30 mouse cellular contexts compared by ENCODE assay signal in the genomic region with DNA sequence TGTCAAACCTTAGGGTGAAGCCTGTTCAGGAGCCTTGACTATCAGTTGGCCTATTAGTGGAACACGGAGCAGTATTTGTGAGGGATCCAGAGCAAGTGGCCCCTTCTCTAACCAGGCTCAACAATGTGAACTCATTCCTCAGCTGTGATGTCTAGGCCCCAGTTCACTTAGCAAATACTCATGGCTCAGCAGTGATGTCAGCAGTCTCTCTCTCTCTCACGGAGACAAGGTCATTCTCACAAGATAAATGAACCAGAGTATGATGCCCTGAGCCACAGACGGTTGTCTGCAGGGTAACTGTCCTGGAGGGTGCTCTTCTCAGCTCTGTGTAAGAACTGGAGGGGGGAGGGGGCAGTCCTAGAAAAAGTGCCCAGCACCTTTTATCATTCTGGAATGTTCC. TPM values are rescaled to one million over a fixed set of nuclear protein-coding genes. Genes with fewer than 3 reads are reported as not detected.
DNase-seq lines count a peak whose midpoint lies in the region; ATAC-seq lines count a peak whose summit lies in the region.
"Had no signal": no experiment of that assay in that cellular context is flagged by ENCODE, and none has a peak within 500 bp of the region (broad histone marks: within the 10 kb centered on the region; RNA-seq: fewer than 3 reads in every experiment).

No protein-coding gene starts in this region.

- no peak overlapping the region for H3K4me3 ChIP-seq in forebrain, embryonic 10.5 days
- H3K4me3 ChIP-seq in forebrain, embryonic 13.5 days, result no peak overlapping the region
- no peak overlapping the region for H3K4me3 ChIP-seq in heart, embryonic 14.5 days (ENCODE audit: control insufficient read depth in 1 of 2, insufficient read depth in 1 of 2, low read depth in 1 of 2, low read length in 2 of 2)
- H3K4me3 ChIP-seq in neural tube, embryonic 11.5 days (ENCODE audit: low read depth, low read length), result no peak overlapping the region
- H3K4me3 ChIP-seq in neural tube, embryonic 15.5 days (replicated peaks), result no peak overlapping the region
- H3K4me3 ChIP-seq: forebrain, embryonic 15.5 days; left cerebral cortex, adult 2 months; liver, embryonic 13.5 days; neural tube, embryonic 12.5 days; stomach, embryonic 15.5 days had no signal

- H3K27ac ChIP-seq in forebrain, embryonic 10.5 days, result peak overlapping the region; percentile 40; the same call in 1 of the 2 replicates
- no peak overlapping the region for H3K27ac ChIP-seq in forebrain, embryonic 13.5 days
- H3K27ac ChIP-seq in heart, embryonic 14.5 days (replicated peaks in 1 of 2; ENCODE audit: control insufficient read depth in 1 of 2, insufficient read depth in 1 of 2, low read depth in 2 of 2, low read length in 2 of 2), result peak overlapping the region; percentile 65 to 80
- H3K27ac ChIP-seq in neural tube, embryonic 11.5 days (ENCODE audit: low read depth, low read length), result 0 out of 2 replicates have a peak overlapping the region, but pooled peaks have one; percentile 44
- H3K27ac ChIP-seq in neural tube, embryonic 15.5 days (replicated peaks), result no peak overlapping the region
- H3K27ac ChIP-seq: forebrain, embryonic 15.5 days; hindbrain, embryonic 14.5 days; kidney, postnatal 0 days; left cerebral cortex, adult 2 months; liver, embryonic 13.5 days; neural tube, embryonic 12.5 days; stomach, embryonic 15.5 days had no signal

- no peak for ATAC-seq in forebrain, embryonic 13.5 days
- peak; percentile 44; the same call in 1 of the 2 replicates for ATAC-seq in heart, embryonic 14.5 days (ENCODE audit: insufficient number of reproducible peaks, insufficient read depth, low FRiP score, low read depth)
- no peak for ATAC-seq in neural tube, embryonic 11.5 days (ENCODE audit: insufficient read depth, low FRiP score, low TSS enrichment)
- ATAC-seq in neural tube, embryonic 15.5 days (ENCODE audit: low FRiP score), result no peak

- 70% methylated on average over 3 of the region's 3 CpGs for WGBS in forebrain, embryonic 10.5 days
- WGBS in forebrain, embryonic 13.5 days, result 34% methylated on average over 3 of the region's 3 CpGs
- WGBS in heart, embryonic 14.5 days, result 14% methylated on average over 3 of the region's 3 CpGs
- 68% methylated on average over 3 of the region's 3 CpGs for WGBS in neural tube, embryonic 11.5 days
- WGBS in neural tube, embryonic 15.5 days, result 41% methylated on average over 3 of the region's 3 CpGs

- H3K4me1 ChIP-seq in forebrain, embryonic 10.5 days, result peaks cover 37% of the 10 kb centered on the region
- peaks cover 30% of the 10 kb centered on the region for H3K4me1 ChIP-seq in forebrain, embryonic 13.5 days
- H3K4me1 ChIP-seq in heart, embryonic 14.5 days (ENCODE audit: control insufficient read depth in 2 of 2, insufficient read depth in 2 of 2, low read length in 2 of 2), result peaks cover 14 to 27% of the 10 kb centered on the region in 2 experiments
- peaks cover 9% of the 10 kb centered on the region for H3K4me1 ChIP-seq in neural tube, embryonic 11.5 days (ENCODE audit: control insufficient read depth, insufficient read depth, low read length)
- peaks cover 30% of the 10 kb centered on the region for H3K4me1 ChIP-seq in neural tube, embryonic 15.5 days
- H3K4me1 ChIP-seq: stomach, embryonic 15.5 days had no signal

- no peaks in the 10 kb centered on the region for H3K27me3 ChIP-seq in forebrain, embryonic 10.5 days (ENCODE audit: poor library complexity, severe bottlenecking)
- no peaks in the 10 kb centered on the region for H3K27me3 ChIP-seq in forebrain, embryonic 13.5 days
- no peaks in the 10 kb centered on the region for H3K27me3 ChIP-seq in heart, embryonic 14.5 days (ENCODE audit: control insufficient read depth, insufficient read depth, low read length)
- H3K27me3 ChIP-seq in neural tube, embryonic 11.5 days (ENCODE audit: control insufficient read depth, insufficient read depth, low read length), result no peaks in the 10 kb centered on the region
- H3K27me3 ChIP-seq in neural tube, embryonic 15.5 days (replicated peaks), result no peaks in the 10 kb centered on the region
- H3K27me3 ChIP-seq: forebrain, embryonic 15.5 days; liver, embryonic 13.5 days; neural tube, embryonic 12.5 days; stomach, embryonic 15.5 days had no signal

- H3K9me3 ChIP-seq in forebrain, embryonic 10.5 days, result no peaks in the 10 kb centered on the region
- H3K9me3 ChIP-seq in forebrain, embryonic 13.5 days (replicated peaks), result no peaks in the 10 kb centered on the region
- H3K9me3 ChIP-seq in heart, embryonic 14.5 days (ENCODE audit: control insufficient read depth, low read length), result no peaks in the 10 kb centered on the region
- no peaks in the 10 kb centered on the region for H3K9me3 ChIP-seq in neural tube, embryonic 11.5 days (ENCODE audit: control insufficient read depth, low read length)
- no peaks in the 10 kb centered on the region for H3K9me3 ChIP-seq in neural tube, embryonic 15.5 days (replicated peaks)
- H3K9me3 ChIP-seq: forebrain, embryonic 15.5 days; liver, embryonic 13.5 days; neural tube, embryonic 12.5 days; stomach, embryonic 15.5 days had no signal

- no peak overlapping the region; the same call in 1 of the 2 replicates for H3K9ac ChIP-seq in forebrain, embryonic 13.5 days
- H3K9ac ChIP-seq in heart, embryonic 14.5 days (ENCODE audit: low read length), result no peak overlapping the region
- no peak overlapping the region for H3K9ac ChIP-seq in neural tube, embryonic 11.5 days (ENCODE audit: low read length)
- no peak overlapping the region for H3K9ac ChIP-seq in neural tube, embryonic 15.5 days (replicated peaks)
- H3K9ac ChIP-seq: forebrain, embryonic 15.5 days; hindbrain, embryonic 14.5 days; liver, embryonic 13.5 days; lung, embryonic 14.5 days; neural tube, embryonic 12.5 days; stomach, embryonic 15.5 days had no signal

- no peaks in the 10 kb centered on the region for H3K36me3 ChIP-seq in forebrain, embryonic 10.5 days (replicated peaks)
- no peaks in the 10 kb centered on the region for H3K36me3 ChIP-seq in forebrain, embryonic 13.5 days (ENCODE audit: poor library complexity, severe bottlenecking)
- H3K36me3 ChIP-seq in heart, embryonic 14.5 days (ENCODE audit: control insufficient read depth, insufficient read depth, low read length), result peaks cover 5% of the 10 kb centered on the region; the same call in 1 of the 2 replicates
- no peaks in the 10 kb centered on the region for H3K36me3 ChIP-seq in neural tube, embryonic 11.5 days (ENCODE audit: control insufficient read depth, insufficient read depth, low read length)
- no peaks in the 10 kb centered on the region for H3K36me3 ChIP-seq in neural tube, embryonic 15.5 days
- H3K36me3 ChIP-seq: forebrain, embryonic 15.5 days; liver, embryonic 13.5 days; neural tube, embryonic 12.5 days; stomach, embryonic 15.5 days had no signal

- intact Hi-C loops in heart, postnatal 36 days (cut with DNase I), result no loop called here

- H3K4me2 ChIP-seq in forebrain, embryonic 13.5 days, result no peak overlapping the region
- no peak overlapping the region for H3K4me2 ChIP-seq in heart, embryonic 14.5 days (ENCODE audit: low read length)
- H3K4me2 ChIP-seq in neural tube, embryonic 11.5 days (ENCODE audit: low read depth), result no peak overlapping the region
- no peak overlapping the region for H3K4me2 ChIP-seq in neural tube, embryonic 15.5 days
- H3K4me2 ChIP-seq: forebrain, embryonic 15.5 days; hindbrain, embryonic 14.5 days; liver, embryonic 13.5 days; lung, embryonic 14.5 days; neural tube, embryonic 12.5 days; stomach, embryonic 15.5 days had no signal

- no peak for DNase-seq in forebrain, embryonic 10.5 days (ENCODE audit: extremely low spot score, low spot score)
- DNase-seq in heart, postnatal 36 days, result no peak
- DNase-seq in neural tube, embryonic 11.5 days (ENCODE audit: low spot score), result no peak
- no peak for DNase-seq in spleen, postnatal 4 days (ENCODE audit: low spot score in 2 of 2)
- DNase-seq: cerebellum, adult 9-10 months; gastrocnemius, postnatal 14 days; kidney, adult 2 months; liver, embryonic 13.5 days; lung, embryonic 14.5 days; midbrain, embryonic 14.5 days; right cerebral cortex, adult 18-20 months; right cerebral cortex, postnatal 4 days; thymus, postnatal 25 days had no signal

RNA-seq across cellular contexts. Expression of gene Fbrsl1, which starts 44.4 kb away (rescaled TPM):
- polyA plus RNA-seq in forebrain, embryonic 10.5 days (2016; fragmentation: Nextera tagmentation; extraction: Ambion mirVana), result 19.6 and 20.5 TPM in 2 replicates
- polyA plus RNA-seq in forebrain, embryonic 13.5 days (2015; fragmentation: Nextera tagmentation; extraction: Ambion mirVana), result 22.8 and 23.3 TPM in 2 replicates
- 12.8 and 13.5 TPM in 2 replicates for polyA plus RNA-seq in heart, embryonic 14.5 days (2014; fragmentation: Nextera tagmentation; extraction: Ambion mirVana)
- total RNA-seq in heart, postnatal 36 days (2021), result 10 to 100 TPM; 38.5 to 50.5 TPM
- 22.2 and 25.4 TPM in 2 replicates for polyA plus RNA-seq in neural tube, embryonic 11.5 days (2014; fragmentation: Nextera tagmentation; extraction: Ambion mirVana)
- polyA plus RNA-seq in neural tube, embryonic 15.5 days (2015; fragmentation: Nextera tagmentation; extraction: Ambion mirVana), result 16.7 and 19.7 TPM in 2 replicates

RNA-seq across cellular contexts. Expression of gene Lrcol1, which starts 59.4 kb away (rescaled TPM):
- not detected in 2 replicates for polyA plus RNA-seq in forebrain, embryonic 10.5 days (2016; fragmentation: Nextera tagmentation; extraction: Ambion mirVana)
- not detected in 2 replicates for polyA plus RNA-seq in forebrain, embryonic 13.5 days (2015; fragmentation: Nextera tagmentation; extraction: Ambion mirVana)
- polyA plus RNA-seq in heart, embryonic 14.5 days (2014; fragmentation: Nextera tagmentation; extraction: Ambion mirVana), result not detected in 2 replicates
- not detected for total RNA-seq in heart, postnatal 36 days (2021)
- not detected in 2 replicates for polyA plus RNA-seq in neural tube, embryonic 11.5 days (2014; fragmentation: Nextera tagmentation; extraction: Ambion mirVana)
- not detected in 2 replicates for polyA plus RNA-seq in neural tube, embryonic 15.5 days (2015; fragmentation: Nextera tagmentation; extraction: Ambion mirVana)
- total RNA-seq: gastrocnemius, postnatal 14 days; heart, adult 8-10 months; layer of hippocampus, postnatal 10 days; left cerebral cortex, adult 2 months; left cerebral cortex, postnatal 36 days; megakaryocyte-erythroid progenitor cell, adult 5-6 weeks had no signal
- polyA plus RNA-seq: embryonic facial prominence, embryonic 14.5 days; forebrain, embryonic 15.5 days; hindbrain, embryonic 14.5 days; intestine, embryonic 14.5 days; kidney, adult 2 months; kidney, postnatal 0 days; large intestine, adult 2 months; limb, embryonic 14.5 days; liver, embryonic 13.5 days; midbrain, embryonic 14.5 days; neural tube, embryonic 12.5 days; stomach, embryonic 15.5 days had no signal

Comparison
In these comparisons a context has a peak if more than half of its experiments do, and no peak if none do; other contexts are left out.
1. H3K27ac ChIP-seq: peak in forebrain, embryonic 10.5 days (single experiment), heart, embryonic 14.5 days (2 of 2) and neural tube, embryonic 11.5 days (single experiment); none in forebrain, embryonic 13.5 days (single experiment) and neural tube, embryonic 15.5 days (single experiment).